Mouse (Mus musculus): ENCODE results near the gene Khk. TPM values are rescaled to one million over a fixed set of nuclear protein-coding genes. Genes with fewer than 3 reads are reported as not detected.

Gene Khk
- total and polyA plus RNA-seq, 3 experiments: 37.2 to 60.3 (median 44.3) TPM

DNA sequence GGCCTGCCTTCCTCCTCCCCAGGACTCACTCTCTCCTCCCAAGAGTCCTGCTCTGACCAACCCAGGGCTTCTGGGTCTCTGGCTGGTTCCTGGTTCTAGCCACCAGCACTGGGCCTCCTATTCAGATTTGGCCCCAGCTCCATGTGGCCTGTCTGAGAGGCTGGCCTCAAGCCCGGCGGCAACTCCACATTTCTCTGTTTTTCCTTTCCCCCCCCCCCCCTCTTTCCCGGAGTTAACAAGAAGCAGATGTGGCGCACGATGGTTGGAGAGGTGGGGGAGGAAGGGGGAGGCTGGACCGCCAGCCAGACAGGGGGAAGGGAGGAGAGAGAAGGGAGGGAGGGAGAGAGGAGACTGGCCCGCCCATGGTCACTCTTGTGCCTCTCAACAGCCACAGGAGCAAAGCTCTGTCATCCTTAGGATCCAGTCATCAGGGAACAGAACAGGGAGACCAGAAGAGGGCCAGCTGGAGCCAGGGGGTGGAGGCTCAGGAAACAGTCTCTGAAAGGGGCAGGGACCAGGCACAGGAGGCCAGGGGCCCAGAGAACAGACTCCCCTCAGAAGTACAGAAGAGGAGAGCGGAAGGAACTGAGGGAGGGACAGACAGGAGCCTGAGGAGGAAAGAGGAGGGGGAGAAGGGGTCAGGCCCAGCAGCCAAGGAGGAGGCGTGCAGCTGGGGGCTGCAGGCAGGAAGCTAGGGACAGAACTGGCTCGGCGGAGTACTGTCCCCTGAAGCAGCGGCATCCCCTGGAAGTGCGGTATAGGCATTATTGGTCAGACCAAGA, 8.0 kb upstream of the Khk start, which contains the start of gene Emilin1:
TSS of gene Emilin1 (plus strand) at position 343 of the 782 bp plus-strand sequence.
- DNase-seq: peak; percentile 65

DNA sequence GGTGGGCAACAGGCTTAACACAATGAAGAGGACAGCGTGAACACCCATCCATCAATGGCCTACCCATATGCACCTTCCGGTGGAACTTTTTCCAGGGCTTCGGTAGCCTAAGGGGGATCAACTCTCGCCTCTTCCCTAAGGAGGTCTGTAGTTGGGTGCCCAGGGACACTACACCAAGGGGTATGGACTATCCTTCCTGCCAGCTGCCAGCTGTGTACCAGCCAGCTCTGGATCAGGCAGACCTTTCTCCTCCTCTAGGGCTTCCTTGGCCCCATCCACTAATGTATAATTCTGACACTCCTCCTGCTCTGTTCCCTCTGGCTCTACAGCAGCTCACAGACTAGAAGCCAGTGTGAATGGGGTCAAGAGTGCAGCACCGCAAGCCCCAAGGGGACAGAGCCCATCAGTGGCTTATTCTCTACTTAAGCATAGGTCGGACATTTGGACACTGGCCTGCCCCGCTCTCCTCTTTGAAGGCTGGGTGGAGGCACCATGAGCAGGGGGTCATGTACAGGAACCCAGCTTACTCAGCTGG, 7.1 kb upstream of the Khk start:
- DNase-seq: no peak

DNA sequence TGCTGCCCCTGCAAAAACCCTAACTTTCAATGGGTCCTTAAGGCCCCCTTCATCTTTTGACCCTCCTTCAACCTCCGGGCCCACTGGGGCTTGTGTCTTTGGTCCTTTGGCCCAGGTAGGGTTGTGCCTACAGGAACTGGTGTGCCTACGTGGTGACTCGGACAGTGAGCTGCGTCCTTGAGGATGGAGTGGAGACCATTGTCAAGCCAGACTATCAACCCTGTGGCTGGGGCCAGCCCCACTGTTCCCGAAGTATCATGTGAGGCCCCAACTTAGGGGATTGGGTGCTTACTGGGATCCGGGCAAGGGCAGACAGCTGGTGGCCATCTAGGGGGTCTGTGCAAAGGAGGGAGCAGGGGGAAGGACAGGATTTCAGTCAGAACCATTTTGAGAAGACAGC, 6.4 kb upstream of the Khk start:
- no peak for DNase-seq

DNA sequence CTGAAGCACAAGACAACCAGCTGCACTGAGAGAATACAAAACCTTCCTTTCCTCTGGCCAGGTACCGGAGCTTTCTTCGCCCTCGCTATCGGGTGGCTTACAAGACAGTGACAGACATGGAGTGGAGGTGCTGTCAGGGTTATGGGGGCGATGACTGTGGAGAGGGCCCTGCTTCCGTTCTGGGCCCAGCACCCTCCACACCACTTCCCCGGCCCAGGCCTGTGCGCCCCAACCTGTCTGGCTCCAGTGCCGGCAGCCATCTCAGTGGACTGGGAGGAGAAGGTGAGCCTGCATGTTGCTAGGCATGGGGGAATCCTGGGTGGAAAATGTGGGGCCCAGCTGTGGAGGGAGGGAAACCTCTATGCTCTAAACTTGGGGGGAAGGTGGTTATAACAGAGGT, 5.8 kb upstream of the Khk start:
- DNase-seq: no peak

DNA sequence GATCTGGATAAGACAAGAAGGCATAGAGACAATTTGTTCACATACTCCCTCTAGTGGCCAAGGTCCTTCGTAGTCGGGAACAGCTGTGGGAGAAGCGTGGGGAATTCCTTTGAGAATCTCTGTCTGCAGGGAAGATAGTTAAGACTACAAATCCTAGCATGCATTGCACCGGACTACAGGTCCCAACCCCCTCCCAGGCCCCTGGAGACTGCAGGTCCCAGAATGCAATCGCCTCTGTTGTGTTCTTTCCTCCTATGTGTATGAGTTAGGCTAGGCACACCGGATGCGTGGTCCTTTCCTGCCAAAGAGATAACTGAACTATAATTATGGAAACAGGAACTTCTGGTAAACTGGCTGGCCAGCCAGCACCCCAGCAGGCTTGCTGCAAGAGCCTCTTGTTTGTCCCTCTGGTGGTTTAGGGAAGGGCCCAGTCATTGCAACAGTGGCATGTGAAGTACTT, 5.2 kb upstream of the Khk start:
- peak; percentile 92 for DNase-seq

DNA sequence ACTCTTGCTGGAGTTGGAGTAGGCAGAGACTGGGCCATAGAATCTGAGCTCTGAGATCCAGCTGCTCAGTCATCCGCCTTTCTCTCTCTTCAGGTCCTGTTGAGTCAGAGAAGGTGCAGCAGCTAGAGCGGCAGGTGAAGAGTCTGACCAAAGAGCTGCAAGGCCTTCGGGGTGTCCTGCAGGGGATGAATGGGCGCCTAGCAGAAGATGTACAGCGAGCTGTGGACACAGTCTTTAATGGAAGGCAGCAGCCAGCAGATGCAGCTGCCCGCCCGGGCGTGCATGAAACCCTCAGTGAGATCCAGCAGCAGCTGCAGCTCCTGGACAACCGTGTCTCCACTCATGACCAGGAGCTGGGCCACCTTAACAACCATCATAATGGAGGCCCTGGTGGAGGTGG, 4.4 kb upstream of the Khk start:
- no peak for DNase-seq

DNA sequence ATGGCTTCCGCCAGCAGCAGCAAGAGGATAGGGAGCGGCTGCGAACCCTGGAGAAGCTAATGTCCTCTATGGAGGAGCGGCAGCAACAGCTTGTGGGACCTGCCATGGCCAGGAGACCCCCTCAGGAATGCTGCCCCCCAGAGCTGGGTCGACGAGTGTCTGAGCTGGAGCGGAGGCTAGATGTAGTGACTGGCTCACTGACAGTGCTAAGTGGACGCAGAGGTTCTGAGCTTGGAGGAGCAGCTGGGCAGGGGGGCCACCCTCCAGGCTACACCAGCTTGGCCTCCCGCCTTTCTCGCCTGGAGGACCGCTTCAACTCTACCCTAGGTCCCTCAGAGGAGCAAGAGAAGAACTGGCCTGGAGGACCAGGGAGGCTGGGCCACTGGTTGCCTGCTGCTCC, 3.9 kb upstream of the Khk start:
- DNase-seq: no peak

DNA sequence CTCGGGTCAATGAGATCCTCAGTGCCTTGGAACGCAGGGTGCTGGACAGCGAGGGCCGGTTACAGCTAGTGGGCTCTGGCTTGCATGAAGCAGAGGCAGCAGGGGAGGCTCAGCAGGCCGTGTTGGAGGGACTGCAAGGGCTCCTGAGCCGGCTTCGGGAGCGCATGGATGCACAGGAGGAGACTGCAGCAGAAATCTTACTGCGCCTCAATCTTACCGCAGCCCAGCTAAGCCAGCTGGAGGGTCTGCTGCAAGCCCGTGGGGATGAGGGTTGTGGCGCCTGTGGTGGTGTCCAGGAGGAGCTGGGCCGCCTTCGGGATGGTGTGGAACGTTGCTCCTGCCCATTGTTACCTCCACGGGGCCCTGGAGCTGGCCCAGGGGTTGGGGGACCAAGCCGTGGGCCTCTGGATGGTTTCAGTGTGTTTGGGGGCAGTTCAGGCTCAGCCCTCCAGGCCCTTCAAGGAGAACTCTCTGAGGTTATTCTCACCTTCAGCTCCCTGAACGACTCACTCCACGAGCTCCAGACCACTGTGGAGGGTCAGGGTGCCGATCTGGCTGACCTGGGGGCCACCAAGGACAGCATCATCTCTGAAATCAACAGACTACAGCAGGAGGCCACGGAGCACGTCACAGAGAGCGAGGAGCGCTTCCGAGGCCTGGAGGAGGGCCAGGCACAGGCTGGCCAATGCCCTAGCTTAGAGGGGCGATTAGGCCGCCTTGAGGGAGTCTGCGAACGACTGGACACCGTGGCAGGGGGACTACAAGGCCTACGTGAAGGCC, 3.1 kb upstream of the Khk start:
- no peak for DNase-seq

DNA sequence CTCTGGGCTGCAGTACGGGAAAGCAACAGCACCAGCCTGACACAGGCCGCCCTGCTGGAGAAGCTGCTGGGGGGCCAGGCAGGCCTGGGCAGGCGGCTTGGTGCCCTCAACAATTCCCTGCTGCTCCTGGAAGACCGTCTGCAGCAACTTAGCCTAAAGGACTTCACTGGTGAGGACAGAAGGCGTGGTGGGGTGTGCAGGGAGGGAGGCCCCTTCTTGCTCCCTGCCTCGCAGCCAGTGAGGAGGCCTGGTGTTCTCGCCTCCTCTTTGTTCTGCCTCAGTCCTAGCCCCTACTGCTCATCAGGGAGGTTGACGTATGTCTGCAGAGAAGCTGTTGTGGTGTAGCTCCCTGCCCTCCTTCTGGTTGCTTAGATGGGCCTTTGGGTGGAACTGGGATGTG, 2.5 kb upstream of the Khk start:
- DNase-seq: no peak

DNA sequence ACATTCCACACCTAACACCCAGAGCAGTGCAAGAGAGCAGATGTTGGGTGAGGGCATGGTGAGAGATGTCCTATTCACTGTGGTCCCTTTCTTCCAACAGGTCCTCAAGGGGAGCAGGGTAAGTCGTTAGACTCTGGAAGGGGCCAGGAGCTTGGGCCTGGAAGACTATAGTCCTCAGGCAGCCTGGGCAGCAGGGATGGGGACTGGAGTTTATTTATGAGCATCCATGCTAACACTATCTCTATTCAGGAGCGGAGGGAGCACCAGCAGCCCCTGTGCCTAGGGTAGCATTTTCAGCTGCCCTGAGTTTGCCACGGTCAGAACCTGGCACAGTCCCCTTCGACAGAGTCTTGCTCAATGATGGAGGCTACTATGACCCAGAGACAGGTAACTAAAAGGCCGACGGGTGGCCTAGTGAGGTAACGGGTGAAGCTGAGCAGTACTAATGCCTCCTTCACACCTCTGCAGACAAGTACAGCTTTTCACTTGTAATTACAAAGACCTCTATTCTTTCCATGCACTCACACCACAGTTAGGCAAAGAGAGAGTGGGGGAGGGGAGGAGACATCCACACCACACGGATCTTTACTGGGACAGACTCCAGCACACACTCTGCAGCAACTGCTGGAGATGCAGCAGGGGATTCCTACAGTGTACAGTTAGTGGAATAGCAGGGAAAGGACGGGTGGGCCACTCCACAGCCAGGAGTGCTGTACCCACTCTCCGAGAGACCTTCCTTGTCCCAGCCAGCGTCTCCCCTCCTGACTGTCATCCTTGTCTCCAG, 1.2 kb upstream of the Khk start:
- no peak for DNase-seq

DNA sequence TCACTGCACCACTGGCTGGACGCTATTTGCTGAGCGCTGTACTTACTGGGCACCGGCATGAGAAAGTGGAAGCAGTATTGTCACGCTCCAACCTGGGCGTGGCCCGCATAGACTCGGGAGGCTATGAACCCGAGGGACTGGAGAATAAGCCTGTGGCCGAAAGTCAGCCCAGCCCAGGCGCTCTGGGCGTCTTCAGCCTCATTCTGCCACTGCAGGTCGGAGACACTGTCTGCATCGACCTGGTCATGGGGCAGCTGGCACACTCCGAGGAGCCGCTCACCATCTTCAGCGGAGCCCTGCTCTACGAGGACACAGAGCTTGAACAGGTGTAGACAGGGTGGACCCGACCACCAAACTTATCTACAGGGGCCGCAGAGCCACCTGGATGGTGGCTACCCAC, 610 bp upstream of the Khk start:
- no peak for DNase-seq

DNA sequence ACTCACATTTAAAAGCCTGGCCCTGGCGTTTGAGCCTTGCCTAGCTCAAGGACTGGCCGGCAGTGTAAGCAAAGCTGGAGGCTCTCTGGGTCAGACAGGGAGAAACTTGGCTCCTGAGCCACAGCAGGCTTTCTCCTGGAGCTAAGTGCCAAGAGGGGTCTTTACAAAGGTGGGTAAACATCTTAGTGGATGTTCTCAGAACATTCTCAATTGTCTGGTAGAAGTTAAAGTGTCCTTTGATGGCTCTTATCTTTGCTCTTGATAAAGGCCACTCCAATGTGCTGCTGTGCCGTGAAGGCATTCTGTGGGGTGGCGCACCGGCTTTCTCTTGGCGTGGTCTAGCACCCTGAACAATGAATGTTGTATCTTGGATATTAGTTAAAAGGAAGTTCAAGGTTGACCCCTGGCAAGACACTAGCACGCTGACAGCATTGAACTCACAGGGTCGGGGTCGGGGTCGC, 1.4 kb downstream of the Khk start:
- DNase-seq: no peak

DNA sequence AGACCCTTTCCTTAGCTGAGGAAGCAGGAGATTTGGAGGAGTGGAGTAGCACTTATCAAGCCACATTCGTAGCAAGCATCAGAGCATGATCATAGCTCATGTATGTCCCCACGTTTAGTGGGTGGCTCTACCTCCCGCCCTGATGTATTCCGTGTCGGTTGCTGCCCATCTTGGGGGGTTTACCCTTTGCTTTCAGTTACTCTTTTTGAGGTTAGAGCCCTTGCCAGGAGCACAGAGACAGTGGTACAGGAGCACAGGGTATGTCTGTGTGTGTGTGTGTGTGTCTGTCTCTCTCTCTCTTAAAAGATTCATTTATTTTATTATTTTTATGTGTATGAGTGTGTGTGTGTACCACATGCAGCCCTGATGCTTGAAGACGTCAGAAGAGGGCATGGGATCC, 1.9 kb downstream of the Khk start:
- no peak for DNase-seq

DNA sequence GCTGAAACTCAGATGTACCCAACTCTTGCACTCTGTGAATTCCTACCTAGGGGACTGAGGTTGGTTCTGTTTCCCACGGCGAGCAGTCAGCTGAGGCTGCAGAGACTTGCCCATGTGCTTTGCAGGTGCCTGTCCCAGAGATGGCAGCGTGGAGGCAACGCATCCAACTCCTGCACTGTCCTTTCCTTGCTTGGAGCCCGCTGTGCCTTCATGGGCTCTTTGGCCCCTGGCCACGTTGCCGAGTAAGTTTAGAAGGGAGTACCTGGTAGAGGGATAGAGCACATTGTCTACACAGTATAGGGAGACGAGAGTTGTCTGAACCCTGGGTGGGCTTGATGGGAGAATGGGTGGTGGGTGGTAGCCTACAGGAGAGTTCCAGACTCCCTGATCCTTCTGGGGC, 3.4 kb downstream of the Khk start:
- DNase-seq: no peak

DNA sequence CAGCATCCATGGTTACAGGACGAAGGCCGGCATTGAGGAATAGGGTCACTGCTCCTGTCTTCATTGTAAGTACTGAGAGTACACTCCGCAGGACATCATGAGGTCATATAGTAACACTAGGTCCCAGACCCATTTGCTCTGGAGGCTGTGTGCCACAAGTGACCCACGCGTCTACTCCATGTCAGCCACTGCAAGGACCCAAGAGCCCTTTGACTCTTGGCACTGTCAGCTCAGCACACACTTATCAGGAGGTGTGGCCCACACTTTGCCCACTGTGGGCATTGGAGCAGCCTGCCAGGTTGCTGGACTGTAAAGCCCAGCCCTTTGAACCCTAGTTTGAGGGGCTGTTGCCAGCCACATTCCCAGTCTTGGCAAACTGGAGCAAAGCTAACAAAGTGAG, 4.0 kb downstream of the Khk start:
- no peak for DNase-seq

DNA sequence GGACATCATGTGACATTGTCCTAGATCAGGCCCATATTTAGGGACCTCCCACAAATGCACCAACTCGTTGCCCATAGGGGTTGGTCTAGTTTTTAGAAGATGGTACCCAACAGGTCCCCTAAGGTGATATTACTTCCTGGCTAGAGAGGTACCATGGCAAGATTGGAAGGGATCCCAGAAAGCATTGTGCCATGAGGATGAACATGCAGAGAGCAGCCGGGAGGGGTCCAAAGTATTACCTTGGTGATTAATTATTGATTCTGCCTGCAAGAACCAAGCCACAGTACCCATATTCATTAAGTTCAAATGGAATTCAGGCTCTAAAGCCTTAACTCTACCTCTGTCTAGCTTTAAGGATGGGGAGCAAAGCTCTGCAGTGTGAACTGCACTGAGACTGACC, 4.8 kb downstream of the Khk start:
- DNase-seq: no peak

DNA sequence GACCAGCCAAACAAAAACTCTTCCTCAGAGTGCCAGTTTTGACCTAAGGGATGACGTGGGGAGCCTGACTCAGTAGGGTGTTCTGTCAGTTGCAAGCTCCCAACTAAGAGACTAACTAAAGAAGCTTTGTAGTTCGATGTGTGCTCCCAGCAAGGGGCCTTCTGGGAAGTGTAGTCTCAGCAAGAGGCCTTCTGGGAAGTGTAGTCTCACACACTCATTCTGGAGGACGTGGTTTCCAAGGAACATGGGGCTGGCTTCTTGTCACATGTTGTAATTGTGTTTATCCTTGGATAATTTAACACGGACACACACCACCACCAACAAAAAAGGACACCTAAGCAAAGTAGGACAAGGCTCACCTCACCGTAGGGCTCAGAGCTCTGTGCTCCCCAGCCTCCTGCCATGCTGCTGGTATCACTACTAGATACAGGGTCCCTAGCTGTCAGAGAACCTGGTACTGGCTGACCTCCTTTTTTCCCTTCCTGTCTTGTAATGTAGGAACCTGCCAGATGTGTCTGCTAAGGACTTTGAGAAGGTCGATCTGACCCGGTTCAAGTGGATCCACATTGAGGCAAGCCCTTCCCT, 6.8 kb downstream of the Khk start:
- DNase-seq: peak; percentile 72

DNA sequence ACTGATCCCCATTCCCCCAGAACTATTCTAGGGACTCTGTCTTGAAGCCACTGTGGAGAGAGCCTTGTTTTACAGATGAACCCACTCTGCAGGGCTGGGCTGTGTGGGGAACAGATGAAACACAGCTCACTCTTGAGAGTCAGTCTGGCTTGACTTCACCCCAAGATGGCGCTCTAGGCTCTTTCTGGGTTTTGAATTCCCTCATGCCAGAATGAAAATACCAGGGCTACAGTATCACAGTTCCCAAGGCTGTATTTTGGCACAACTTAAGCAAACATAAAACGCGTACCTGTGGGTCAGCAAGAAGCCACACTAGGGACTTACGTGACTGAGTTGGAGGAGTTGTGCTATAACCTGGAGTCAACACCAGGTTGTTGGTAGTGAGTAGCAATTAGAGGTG, 8.9 kb downstream of the Khk start:
- DNase-seq: peak; percentile 80

DNA sequence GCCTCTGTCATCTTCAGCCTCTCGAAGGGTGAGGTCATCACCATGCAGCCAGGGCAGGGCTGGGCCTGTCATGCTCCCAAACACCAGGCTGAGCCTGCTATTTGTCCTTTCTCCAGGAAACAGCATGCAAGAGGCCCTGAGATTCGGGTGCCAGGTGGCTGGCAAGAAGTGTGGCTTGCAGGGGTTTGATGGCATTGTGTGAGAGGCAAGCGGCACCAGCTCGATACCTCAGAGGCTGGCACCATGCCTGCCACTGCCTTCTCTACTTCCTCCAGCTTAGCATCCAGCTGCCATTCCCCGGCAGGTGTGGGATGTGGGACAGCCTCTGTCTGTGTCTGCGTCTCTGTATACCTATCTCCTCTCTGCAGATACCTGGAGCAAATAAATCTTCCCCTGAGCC, 9.6 kb downstream of the Khk start:
- DNase-seq: no peak

DNA sequence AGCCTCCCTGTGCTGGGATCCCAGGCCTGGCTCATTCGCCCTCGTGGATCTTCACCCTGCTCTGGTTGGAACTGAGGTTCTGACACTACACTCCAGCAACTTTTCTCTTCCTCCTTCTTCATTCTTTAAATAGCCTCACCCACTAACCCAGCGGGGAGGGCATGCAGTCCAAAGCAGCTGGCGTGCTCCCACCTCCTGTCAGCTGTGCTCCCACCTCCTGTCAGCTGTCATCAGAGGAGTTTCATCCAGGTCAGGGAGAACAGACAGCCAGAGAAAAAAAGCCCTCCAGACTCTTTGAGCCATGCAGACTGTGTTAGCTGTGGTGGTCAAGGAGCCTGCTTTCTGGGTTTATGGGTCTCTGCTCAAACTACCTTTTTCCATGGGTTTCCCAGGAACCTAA, 10.1 kb downstream of the Khk start:
- DNase-seq: no peak

DNA sequence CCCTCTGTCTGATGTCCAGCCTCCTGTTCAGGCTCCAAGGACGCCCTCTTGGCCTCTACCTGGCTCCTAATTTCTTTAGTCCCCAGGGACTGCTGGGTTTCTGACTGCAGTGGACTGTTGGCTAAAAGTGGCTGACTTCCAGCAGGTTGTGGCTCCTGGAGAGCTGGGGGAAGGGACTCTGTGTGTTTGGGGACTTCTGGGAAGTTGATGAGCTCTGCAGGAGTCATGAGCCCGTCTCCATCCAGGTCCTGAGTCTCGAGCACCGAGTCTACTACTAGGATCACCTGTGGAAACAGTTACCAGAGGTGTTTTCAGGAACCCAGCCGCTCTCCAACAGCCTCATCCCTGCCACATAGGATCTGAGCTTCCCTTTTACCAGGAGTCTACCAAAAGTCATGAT, 12.5 kb downstream of the Khk start:
- DNase-seq: no peak
